Mouse (Mus musculus) embryo, embryonic 11.5 days (tissue): ENCODE data around the gene Olfr138.

ENCODE experiments used
- DNase-seq: peaks from one replicate; pipeline ENCODE4 v3.0.0-alpha.2; 2012; ENCODE audit warnings: low read depth, low spot score

The Olfr138 gene

GRCm38 (mm10) chr17:38260735-38261134, at the start of gene Olfr138:
TSS of gene Olfr138 (plus strand) at chr17:38261035.
- no peak for DNase-seq

DNA sequence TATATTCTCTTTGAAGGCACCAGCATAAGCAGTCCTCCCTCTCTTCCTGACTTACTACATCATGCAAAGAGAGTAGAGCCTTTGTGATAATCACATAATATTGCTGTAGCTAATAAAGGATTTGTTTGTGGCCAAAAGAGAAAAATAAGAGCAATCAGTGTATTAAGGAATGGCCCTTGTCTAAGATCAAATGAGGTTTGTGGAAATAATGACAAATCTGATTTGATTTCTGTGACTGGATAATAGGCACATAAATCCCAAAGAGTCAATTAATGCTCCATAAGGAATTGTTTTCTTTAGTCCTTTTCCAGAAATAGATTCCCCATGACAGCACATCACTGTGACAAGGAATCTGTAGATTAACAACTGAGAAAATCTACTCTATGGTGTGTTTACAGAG, 46.6 kb downstream of the Olfr138 start, which contains the start of gene Olfr137:
Gene Olfr137 (minus strand): TSS at position 101 of the 400 bp plus-strand sequence.
- no peak for DNase-seq
